Mouse (Mus musculus) urinary bladder, adult 2 months (tissue): ENCODE measurements around the gene Hrh3. TPM values are rescaled to one million over a fixed set of nuclear protein-coding genes. Genes with fewer than 3 reads are reported as not detected.

Experiments
- DNase-seq: peaks from one replicate; pipeline ENCODE4 v3.0.0; 2022; ENCODE audit warnings: low spot score
- polyA plus RNA-seq: library from polyadenylated mRNA; depleted of rRNA; stranded (reverse); fragments of >200 nt; gene quantifications from 2 replicates; pipeline ENCODE4 v1.2.3, GENCODE M21; 2012

Hrh3 gene
- polyA plus RNA-seq, 1 experiment: 3.2 TPM

DNA sequence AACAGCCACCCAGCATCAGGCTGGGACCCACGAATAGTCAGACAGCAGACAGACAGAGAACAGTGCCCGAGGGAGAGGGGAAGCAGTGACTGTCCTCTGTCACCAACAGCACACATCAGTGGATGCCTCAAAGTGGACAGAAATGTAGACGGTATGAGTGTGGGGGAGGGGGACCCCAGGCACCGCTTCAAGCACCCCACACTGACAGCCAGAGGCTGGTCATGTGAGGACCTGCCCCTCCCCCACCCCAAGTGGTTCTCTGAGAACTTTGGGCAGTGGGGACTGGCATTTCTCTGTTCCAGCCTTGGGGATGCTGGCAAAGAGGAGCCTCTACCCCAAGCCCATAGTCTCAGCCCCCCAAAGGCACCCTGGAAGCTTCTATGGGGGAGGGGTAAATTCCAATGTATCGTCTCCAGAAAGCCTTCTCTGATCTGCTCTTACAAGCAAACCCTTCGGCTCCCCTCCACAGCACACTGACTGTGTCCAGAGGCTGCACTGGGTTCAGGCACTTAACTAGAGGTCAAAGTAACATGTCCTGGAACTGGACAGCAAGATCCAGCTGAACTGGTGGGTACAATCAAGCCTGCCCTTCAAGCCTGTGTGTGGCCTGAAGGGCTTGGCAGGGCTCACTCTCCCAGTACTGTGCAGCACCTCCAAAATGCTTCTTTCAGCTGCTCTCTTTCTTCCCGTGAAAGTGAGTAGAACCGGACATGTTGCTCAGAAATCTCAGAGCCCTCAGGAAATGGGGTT lies 1.3 kb upstream of the Hrh3 start:
- no peak for DNase-seq

DNA sequence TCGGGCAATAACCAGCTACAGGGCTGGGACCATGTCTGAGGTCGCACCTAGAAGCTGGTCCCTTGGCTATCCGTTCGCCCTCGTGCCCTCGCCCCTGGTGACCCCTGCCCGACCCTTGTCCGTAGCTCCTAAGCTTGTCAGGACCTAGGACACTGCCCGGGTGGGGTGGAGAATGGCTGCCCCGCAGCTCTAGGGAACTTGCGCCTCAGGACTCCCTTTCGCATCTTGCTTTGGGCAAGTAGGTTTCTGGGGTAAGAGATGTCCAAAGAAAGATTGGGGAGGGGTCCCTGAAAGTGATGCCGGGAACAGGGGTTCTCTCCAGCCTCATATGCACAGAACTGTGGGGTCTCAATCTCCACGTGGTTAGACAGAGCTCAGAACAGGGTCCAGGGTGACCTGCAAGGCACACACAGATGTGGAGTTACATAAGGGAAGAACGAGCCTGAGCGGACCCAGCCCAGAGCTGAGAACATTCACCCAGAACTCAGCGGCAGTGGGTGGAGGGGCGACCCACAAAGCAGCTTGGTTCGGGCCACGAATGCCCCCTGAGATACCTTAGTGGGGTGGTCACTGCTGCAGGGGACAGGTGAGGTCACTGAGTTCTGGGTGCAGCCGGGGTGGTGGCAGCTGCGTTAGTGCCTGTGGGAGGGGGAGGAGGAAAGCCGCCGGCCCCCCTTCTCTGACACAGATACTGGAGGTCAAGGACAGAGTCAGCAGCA lies 530 bp upstream of the Hrh3 start:
- DNase-seq: no peak

DNA sequence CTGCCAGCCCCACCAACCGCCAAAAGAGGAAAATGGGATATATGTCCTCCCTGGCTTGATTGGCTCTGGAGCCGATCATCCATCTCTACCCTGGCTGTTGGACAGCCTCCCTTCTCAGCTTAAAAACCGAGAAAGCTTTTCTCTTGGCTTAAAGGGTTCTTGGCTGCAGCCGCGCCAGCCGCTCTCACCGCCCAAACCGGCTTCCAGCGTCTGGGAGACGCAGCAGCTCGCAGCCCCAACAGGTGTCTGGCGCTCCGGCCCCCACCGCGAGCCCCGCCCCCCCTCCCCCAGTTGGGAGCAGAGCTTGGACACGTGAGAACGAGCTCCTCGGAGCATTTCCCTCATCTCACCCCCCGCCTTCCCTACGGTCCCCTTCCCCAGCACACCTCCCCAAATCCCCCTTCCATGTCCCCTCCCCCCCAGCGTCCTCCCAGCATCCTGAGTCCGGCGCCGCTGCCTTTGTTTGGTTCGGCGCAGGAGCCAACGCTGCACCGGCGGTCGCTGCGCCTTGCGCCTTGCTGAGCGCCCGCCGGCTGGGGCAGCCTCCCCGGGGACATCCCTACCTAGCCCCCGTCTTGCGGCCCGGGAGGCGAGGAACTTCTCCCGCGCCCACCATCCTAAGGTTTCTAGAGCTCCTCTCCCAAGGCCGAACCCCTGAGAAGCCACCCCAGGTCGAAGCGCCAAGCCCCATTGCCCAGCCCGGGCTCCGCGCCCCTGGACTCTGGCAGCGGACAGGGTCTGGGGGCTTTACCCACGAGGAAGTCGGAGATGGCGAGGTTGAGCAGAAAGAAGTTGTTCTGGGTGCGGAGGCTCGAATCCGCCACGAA lies 924 bp downstream of the Hrh3 start:
- no peak for DNase-seq

DNA sequence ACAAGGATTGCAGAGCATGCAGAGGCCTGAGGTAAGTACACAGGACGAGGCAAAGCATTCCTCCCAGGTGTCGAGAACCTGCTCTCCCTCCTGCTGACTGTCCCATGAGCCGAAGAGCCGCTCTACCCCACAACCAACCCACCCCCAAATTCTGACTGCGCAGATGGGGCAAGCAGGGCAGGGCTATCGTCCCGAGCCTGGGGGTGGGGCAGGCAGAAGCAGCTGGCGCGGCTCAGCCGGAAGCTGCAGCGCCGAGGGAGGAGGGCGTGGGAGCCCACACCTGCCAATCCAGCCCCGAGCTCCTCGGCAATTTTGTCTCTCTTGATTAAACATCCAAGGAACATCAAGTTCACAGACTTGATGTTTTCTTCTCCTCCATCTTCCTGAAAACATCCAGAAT lies 4.8 kb downstream of the Hrh3 start:
- DNase-seq: no peak

DNA sequence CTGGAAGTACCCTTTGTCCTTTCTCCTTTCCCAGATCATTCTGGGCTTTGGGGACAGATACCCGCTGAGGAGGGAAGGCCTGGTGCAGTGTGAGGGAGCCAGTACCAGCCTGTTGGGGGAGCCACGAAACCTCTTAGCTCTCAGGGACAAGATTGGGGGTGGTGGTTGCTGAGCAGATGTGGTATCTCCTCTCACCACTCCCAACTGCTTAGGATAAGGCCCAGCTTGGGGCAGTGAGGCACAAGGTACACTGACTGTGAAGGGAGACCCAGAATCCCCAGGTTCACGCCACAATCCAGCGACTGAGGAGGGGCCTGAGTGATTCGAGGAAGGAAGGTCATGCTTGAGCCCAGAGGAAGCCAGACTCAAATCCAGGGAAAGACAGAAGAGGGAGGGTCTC lies 6.1 kb downstream of the Hrh3 start:
- no peak for DNase-seq

DNA sequence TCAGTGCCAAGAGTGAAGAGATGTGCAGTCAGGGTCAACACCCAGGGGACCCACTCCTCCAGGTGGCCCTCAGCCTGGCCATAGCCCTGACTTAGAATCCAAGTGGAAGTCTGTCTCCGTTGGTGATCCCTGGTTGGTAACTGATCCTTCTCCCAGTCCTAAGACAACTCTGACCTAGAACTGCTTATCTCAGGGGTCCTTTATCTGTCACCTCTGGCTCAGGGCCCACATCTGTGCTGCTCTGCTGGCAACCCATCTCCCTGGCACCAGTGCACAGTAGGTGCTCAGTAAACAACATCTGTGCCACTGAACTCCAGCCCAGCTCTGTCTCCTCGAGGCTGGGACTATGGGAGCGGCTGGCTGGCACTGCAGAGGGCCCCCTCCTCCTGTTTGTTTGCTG lies 6.7 kb downstream of the Hrh3 start:
- DNase-seq: no peak

DNA sequence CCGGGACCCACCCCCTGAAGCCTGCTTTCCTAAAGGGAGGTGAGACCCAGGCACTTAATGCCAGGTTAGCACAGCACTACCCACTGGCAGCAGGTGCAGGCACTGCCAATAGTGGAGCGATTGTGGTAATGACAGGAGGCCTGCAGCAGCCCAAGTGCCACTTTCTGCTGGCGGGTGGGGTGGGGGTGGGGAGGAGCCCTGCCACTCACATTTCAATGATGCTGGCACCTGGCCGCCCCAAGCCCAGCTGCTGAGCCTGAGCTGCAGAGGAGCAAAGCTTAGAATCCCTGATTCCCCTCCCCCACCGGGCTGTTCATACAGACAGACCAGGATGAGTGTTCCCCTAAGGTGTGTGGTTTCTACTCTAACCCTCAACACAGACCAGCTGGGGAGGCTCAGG lies 8.6 kb downstream of the Hrh3 start:
- no peak for DNase-seq

DNA sequence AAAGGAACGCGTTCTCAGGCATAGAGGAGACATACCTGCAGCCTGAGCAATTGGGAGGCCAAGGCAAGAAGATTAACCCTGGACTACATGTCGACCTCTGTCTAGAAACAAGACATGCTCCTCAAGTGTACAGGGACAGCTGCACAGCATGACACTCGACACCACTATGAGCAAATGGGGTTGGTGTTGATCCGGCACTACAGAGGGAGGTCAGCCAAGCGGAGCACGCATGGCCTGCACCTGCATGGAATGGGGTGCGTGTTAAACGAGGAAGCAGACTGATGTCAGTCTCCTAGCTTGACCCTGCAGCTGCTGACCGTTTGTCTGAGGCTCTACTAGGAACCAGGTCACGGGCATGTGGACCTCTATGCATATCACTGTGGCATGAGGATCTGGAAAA lies 14.0 kb downstream of the Hrh3 start:
- DNase-seq: no peak

DNA sequence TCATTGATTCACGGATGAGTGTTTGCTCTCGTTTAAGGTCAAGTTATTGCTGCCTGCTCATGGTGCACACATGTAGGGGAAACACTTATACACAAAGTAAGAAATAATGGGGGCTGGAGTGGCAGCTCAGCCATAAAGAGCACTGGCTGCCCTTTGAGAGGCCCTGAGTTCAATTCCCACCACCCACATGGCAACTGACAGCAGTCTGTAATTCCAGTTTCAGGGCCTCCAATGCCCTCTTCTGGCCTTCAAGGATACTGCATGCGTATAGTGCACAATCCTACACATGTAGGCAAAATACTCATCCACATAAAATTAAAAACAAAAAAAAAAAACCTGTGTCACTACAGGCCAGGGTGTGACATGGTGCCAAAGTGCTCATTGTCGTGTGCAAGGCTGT lies 16.8 kb downstream of the Hrh3 start:
- DNase-seq: no peak

DNA sequence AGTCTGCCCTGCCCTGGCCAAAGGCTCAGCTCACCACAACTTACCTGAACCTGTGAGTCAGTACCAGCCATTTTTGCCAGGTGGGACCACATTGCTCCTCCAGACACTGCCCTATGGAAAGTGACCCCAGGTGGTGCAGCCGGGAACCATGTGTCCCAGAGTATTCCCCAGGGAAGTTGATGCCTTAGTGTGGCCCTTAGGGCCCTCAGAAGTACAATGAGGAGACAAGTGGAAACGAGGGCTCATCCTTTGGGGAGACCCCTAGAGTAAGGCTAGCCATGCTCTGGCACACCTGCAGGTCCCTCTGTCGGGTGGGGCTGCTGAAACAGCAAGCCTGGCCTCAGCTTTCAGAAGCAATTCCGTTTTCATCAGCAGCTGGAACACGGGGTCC lies 17.7 kb downstream of the Hrh3 start:
- DNase-seq: no peak

DNA sequence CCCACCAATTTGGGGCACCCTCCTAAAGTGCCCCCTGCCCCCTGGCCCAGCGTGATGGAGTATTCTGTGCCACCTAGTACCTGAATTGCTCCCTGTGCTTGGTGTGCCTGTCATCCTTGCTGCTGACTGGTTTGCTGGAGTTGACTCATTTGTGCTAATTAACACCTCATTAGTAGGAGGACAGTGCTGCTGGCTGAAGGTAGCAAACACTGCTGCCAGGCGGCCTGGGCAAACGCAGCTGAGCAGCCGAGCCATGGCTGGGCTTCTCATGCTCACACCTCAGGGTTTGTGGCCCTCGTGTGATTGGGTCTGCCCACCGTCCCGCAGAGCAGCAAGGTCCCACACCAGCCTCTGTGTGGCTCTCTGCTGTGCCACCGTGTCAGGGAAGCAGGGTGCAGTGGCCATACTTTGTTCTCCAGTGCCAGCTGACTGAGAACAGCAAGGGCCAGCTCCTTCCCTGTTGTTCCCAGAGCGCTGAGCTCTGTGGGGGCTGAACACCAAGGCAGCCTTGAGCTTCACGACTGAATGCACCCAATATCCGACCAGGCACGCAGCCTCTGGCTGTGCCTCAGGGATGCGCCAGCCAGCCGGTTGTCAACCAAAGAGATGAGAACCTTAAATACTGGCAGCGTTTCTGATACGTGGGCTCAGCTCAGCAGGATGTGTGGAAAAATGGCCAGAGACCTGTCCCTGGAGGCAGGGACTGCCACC lies 18.2 kb downstream of the Hrh3 start:
- DNase-seq: no peak

DNA sequence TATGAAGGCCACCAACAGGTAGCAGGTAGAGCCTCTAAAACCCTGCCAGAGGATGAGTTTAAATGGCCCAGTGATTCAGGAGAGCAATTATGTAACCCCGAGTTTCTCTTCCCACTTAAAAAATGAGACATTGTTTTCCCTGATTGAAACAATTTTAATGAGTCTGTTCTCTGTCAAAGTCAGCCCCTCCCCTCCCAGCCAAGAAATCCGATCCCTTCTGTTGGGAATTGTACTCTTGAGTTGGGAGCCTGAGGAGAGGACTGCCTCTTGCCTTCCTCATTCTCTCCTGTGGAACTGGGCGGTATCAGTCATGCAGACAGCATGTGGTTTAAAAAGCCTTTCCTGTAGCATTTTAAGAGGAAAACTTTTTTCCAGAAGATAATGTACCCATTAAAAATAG lies 19.7 kb downstream of the Hrh3 start:
- DNase-seq: no peak

DNA sequence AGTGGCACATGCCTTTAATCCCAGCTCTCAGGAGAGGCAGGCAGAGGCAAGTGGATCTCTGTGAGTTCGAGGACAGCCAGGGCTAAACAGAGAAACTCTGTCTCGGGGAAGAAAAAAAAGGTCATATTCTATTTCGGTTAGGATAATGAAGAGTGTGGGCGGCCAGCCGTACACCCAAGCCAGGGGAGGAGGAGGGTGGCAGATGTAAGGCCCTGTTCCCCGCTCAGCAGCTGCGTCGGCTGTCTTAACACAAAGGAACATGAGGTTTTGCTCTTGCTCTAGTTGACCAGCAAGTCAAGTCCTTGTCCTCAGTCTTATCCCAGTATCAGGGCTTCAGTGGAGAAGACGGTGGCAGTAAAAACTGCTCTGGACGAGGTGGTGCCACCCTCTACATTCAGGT lies 21.2 kb downstream of the Hrh3 start:
- no peak for DNase-seq

DNA sequence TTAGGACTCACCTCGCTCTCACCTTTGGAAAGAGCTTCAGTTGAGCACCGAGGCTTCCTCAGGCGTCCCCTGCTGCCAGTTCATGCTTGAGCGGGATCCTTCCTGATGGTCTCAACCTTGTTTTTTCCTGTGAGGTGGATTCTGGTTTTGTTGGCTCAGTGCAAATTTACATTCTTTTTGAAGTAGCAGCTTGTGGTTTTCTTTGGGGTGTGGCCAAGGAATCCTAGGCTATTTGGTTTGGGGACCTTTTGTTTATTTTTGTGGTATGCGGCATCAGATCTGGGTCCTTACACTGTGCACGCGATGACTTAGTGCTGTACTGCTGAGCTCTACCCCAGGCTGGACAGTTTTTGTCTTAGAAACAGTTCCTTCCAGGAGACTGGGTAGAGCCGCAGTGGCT lies 23.6 kb downstream of the Hrh3 start:
- no peak for DNase-seq

DNA sequence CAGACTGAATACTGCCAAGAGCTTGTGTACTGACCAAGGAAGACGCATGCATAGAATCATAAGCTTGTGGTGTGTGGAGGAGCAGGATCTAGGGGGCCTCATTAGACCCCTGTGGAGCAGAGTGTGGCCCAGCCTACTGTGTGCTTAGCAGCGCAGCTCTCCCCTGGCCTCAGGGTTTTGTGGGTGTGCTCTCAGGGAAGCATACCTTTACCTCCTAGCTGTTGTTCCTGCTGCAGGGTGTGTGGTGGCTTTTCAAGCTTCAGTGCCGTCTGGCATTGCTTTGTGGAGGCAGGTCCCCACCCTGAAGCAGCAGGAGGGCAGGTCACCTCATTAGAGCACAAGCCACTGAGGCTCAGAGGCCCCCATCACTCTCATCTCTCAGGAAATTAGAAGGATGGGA lies 26.7 kb downstream of the Hrh3 start:
- DNase-seq: no peak

DNA sequence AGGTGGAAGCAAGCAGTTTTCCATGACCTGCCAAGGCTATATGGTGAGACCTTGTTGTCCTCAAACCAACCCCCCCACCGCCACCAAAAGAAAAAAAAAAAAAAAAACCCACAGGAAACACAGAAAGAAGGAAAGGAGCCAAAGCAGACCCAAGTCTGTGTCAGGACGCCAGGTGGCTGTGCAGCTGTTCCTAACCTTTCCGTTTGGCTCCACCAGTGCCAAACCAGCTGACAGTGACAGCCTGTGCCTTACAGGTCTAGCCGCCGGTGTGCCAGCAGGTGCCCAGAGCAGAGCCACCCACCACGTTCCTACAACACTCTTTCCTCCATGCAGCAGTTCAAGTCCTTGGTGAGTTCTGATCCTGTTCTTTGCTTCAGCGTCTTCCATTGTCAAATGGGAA lies 31.4 kb downstream of the Hrh3 start:
- no peak for DNase-seq

DNA sequence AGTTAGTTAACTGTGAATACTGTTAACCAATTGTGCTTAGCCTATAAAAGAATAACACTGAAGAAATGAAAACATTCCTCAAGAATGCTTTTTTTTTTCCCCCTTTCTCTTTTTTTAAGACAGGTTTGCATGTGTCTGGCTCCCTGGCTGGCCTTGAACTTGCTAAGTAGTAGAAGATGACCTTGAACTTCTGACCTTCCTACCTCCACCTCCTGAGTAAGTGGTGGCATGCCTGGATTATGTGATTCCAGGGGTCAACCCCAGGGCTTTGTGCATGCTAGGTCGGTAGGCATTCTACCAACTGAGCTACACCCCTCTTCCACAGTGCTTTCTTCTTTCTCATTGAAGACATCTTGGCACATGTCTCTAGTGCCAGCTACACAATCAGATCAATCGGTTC lies 32.6 kb downstream of the Hrh3 start:
- DNase-seq: no peak

DNA sequence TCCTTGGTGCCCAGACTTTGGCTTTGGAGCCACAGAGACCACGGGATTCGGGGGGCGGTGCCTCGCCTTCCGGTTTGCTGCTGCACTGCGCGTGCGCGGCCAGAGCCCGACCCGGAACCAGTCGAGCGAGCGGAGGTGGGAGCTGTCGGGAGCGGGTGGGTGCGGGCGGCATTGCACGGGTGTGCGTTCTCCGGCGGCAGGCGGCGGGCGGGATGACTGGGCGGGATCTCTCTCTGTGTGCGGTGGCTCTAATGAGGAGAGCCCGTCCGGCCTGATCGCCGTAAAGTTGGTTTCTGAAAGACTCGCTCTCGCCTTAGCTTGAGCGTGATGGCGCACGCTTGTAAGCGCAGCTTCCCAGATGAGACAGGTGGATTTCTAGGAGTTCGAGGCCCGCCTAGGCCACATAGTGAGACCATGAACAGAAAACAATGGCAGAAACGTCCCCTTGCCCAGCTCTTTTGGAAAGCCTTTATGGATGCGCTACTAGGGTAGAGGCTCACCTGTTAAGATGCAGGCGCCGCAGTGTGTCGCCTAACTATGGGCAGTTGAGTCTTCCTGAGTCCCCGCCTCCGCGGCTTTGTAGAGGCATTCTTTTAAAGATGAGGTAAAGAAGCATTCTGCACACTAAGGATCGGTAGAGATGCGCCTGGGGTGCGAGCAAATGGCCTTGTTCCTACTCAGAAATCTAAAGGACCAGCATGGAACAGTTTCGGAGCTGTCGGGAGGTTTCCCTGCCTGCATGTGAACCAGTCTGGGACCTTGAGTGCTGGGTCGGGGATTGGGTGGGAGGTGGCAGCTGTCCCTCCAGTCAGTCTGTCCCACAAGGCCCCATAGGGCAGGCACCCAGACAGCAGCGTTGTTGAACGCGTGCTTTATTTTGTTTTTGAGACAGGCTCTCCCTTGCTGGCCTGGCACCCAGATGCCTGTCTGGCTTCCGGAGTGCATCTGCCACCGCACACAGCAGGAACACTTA lies 33.5 kb downstream of the Hrh3 start, which contains the start of gene Mtg2:
Gene Mtg2 (plus strand): TSS at position 108 of the 973 bp plus-strand sequence.
- peak; percentile 98 for DNase-seq

DNA sequence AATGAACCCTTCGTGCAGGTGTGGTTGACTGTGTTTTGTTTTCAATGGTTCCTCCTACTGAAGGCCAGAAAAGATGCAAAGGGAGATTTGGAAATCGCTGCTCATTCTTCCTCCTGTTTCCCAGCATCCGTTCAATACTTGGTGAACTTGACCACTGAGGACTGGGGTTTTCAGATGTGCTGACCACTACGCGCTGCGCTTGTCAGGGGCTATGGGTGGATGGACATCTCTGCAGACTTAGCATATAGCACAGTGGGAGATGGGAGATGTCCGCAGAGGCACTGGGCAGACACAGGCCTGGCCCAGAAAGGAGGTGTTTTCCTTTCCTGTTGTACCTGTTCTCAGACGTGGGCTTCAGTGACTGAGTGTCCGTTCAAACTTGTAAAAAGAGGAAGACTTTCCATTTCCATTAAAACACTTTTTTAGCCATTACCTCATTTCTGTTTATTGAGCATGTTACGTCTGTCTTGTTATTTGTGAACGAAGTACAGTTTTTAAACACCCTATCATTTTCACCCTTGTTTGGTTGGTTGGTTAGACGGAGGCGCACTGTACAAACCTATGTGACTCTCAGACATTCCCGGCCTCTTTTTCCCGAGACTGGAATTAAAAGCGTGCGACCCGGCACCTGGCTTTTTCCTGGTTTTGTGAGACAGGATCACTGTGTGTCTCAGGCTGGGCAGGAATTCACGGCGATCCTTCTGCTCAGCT lies 34.4 kb downstream of the Hrh3 start:
- no peak for DNase-seq
